Mouse (Mus musculus) heart, embryonic 11.5 days (tissue): ENCODE measurements around the gene Rasa2. TPM values are rescaled to one million over a fixed set of nuclear protein-coding genes. Genes with fewer than 3 reads are reported as not detected.
"Not testable (repeated sequence)": the region's sequence is repeated elsewhere in the genome, so short reads cannot be mapped to it uniquely, and the experiment has no call there.

ENCODE experiments used
- ATAC-seq: fragments of 200-750 bp; cut with Nextera tagmentation; replicated peaks from 2 replicates; pipeline ENCODE4 v1.8.0; 2017; ENCODE audit warnings: moderate library complexity; ENCODE audit not compliant: insufficient number of reproducible peaks, low FRiP score, low TSS enrichment
- H3K27ac ChIP-seq: fragments of 300-500 bp; sonication (generic); 2 replicates; pipeline ENCODE4 v1.5.1; 2014; ENCODE audit warnings: mild to moderate bottlenecking, low read depth, low read length
- H3K27me3 ChIP-seq: fragments of 300-500 bp; sonication (generic); 2 replicates; pipeline ENCODE4 v1.6.1; 2014; ENCODE audit warnings: mild to moderate bottlenecking, low read length, mixed read lengths; ENCODE audit not compliant: control insufficient read depth, insufficient read depth
- H3K36me3 ChIP-seq: fragments of 300-500 bp; sonication (generic); 2 replicates; pipeline ENCODE4 v1.6.1; 2014; ENCODE audit warnings: mild to moderate bottlenecking, low read length, moderate library complexity, mixed read lengths; ENCODE audit not compliant: control insufficient read depth, insufficient read depth
- H3K4me1 ChIP-seq: fragments of 300-500 bp; sonication (generic); 2 replicates; pipeline ENCODE4 v1.6.1; 2014; ENCODE audit warnings: low read length; ENCODE audit not compliant: control insufficient read depth, insufficient read depth
- H3K4me2 ChIP-seq: fragments of 300-500 bp; sonication (generic); 2 replicates; pipeline ENCODE4 v1.6.1; 2014; ENCODE audit warnings: mild to moderate bottlenecking, moderate library complexity
- H3K4me3 ChIP-seq: fragments of 300-500 bp; sonication (generic); 2 replicates; pipeline ENCODE4 v1.5.1; 2014; ENCODE audit warnings: low read depth, low read length
- H3K9ac ChIP-seq: fragments of 300-500 bp; sonication (generic); 2 replicates; pipeline ENCODE4 v1.6.1; 2014; ENCODE audit warnings: mild to moderate bottlenecking, low read depth, low read length, moderate library complexity
- H3K9me3 ChIP-seq: fragments of 300-500 bp; sonication (generic); replicated peaks from 2 replicates; pipeline ENCODE4 v1.6.1; 2016; ENCODE audit warnings: low read length; ENCODE audit not compliant: control insufficient read depth
- WGBS: fragments of 180-500 bp; shearing (Covaris S2); extraction: QIAGEN DNeasy Blood & Tissue Kit; methylation state at CpG from one replicate; pipeline ENCODE4 v1.1.7; 2014; ENCODE audit not compliant: insufficient replicate concordance; 5-methylcytosine and 5-hydroxymethylcytosine counted together
- polyA plus RNA-seq: library from polyadenylated mRNA; unstranded; fragments of >200 nt; fragmentation: Nextera tagmentation; extraction: Ambion mirVana; gene quantifications from 2 replicates; pipeline ENCODE4 v1.2.1, GENCODE M21; 2014

The Rasa2 gene
- polyA plus RNA-seq, 1 experiment from 2014 or later = 16.3 TPM

DNA sequence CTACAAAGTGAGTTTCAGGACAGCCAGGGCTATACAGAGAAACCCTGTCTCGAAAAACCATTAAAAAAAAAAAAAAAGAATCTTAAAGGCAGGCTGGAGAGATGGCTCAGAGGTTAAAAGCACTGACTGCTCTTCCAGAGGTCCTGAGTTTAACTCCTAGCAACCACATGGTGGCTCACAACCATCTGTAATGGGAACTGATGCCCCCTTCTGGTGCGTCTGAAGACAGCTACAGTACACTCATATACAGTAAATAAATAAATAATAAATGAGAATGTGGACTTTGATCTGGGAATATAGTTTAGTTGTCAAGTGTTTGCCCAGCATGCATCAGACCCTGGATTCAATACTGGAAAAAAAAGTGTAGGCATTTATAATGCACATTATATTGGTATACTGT, 109.8 kb downstream of the Rasa2 start:
- ATAC-seq = not testable (repeated sequence)

GRCm38 (mm10) chr9:96517429-96517828, 114.0 kb downstream of the Rasa2 start:
- H3K4me3 ChIP-seq = no peak overlapping the region
- 26% methylated on average over 4 of the region's 4 CpGs for WGBS
- no peak overlapping the region for H3K27ac ChIP-seq
- no peak for ATAC-seq
- no peaks in the 10 kb centered on the region for H3K4me1 ChIP-seq
- no peak overlapping the region for H3K9ac ChIP-seq
- no peaks in the 10 kb centered on the region for H3K9me3 ChIP-seq
- no peak overlapping the region for H3K4me2 ChIP-seq
- H3K27me3 ChIP-seq = no peaks in the 10 kb centered on the region
- H3K36me3 ChIP-seq = no peaks in the 10 kb centered on the region

More for the DNA sequence above, 109.8 kb downstream of the Rasa2 start:
- not testable (repeated sequence) for H3K9ac ChIP-seq, H3K4me2 ChIP-seq, H3K27ac ChIP-seq, H3K4me3 ChIP-seq, H3K9me3 ChIP-seq, H3K27me3 ChIP-seq, H3K4me1 ChIP-seq, H3K36me3 ChIP-seq
- WGBS = 73% methylated on average over 2 of the region's 2 CpGs

- WGBS = 58% methylated on average over 3 of the region's 3 CpGs
- no peak overlapping the region for H3K4me3 ChIP-seq
- no peaks in the 10 kb centered on the region for H3K9me3 ChIP-seq
- H3K4me1 ChIP-seq = no peaks in the 10 kb centered on the region
- no peak for ATAC-seq
- no peaks in the 10 kb centered on the region for H3K27me3 ChIP-seq
- H3K27ac ChIP-seq = no peak overlapping the region
- H3K9ac ChIP-seq = no peak overlapping the region
- H3K4me2 ChIP-seq = no peak overlapping the region
- H3K36me3 ChIP-seq = no peaks in the 10 kb centered on the region
Measured at GRCm38 (mm10) chr9:96516806-96517205, 114.6 kb downstream of the Rasa2 start.

DNA sequence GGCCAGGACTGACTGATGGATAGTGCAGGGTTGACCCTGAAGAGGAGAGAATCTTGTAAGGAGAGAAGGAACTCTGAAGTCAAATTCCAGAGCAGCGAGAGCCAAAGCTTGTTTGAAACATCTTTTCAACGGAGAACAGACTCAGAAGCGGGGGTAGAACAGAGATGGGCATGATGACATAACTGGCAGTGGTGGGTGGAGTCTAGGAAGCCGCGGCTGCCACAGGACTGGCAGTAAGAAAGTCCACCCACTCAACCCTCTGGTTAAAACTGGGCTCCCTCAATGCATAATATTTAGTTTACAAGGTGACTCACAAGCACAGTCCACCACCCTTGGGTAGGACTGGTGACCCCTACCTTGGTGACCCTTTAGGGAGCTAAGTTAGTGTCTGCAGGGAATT, 115.7 kb downstream of the Rasa2 start:
- H3K27me3 ChIP-seq = no peaks in the 10 kb centered on the region
- no peaks in the 10 kb centered on the region for H3K36me3 ChIP-seq
- no peaks in the 10 kb centered on the region for H3K4me1 ChIP-seq
- H3K9ac ChIP-seq = no peak overlapping the region
- ATAC-seq = no peak
- no peaks in the 10 kb centered on the region for H3K9me3 ChIP-seq
- H3K27ac ChIP-seq = no peak overlapping the region
- H3K4me2 ChIP-seq = no peak overlapping the region
- H3K4me3 ChIP-seq = no peak overlapping the region
- WGBS = 79% methylated on average over 5 of the region's 5 CpGs

DNA sequence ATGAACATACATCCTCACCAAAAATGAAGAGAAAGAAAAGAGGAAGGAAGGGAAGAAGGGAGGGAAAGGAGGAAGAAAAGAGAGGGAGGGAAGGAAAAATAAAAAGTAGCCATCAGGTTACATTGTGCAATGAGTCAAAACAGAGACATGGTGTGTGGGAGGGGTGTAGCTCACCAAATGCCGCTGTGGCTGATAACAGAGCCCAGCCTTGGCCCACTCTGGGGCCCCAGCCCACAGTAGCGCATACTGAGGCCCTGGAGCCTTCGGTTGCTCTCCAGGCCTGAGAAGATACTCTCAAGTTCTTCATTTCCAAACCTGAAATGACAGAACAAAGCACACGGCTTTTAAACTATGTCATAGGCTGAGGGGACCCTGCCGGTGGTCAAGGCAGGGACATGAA, 117.1 kb downstream of the Rasa2 start:
- H3K27ac ChIP-seq = no peak overlapping the region
- H3K27me3 ChIP-seq = no peaks in the 10 kb centered on the region
- H3K36me3 ChIP-seq = no peaks in the 10 kb centered on the region
- ATAC-seq = no peak
- H3K4me1 ChIP-seq = no peaks in the 10 kb centered on the region
- H3K4me3 ChIP-seq = no peak overlapping the region
- H3K4me2 ChIP-seq = no peak overlapping the region
- H3K9me3 ChIP-seq = no peaks in the 10 kb centered on the region
- H3K9ac ChIP-seq = no peak overlapping the region
- 51% methylated on average over 5 of the region's 5 CpGs for WGBS

GRCm38 (mm10) chr9:96506011-96506498, 125.4 kb downstream of the Rasa2 start:
- 56% methylated on average over 10 of the region's 10 CpGs for WGBS
- Histone ChIP-seq H3K9me3 (no peaks in the 10 kb centered on the region), H3K27ac (no peak overlapping the region), H3K27me3 (no peaks in the 10 kb centered on the region), H3K4me1 (no peaks in the 10 kb centered on the region), H3K4me3 (no peak overlapping the region), H3K9ac (no peak overlapping the region), H3K4me2 (no peak overlapping the region), H3K36me3 (no peaks in the 10 kb centered on the region)
- no peak for ATAC-seq

DNA sequence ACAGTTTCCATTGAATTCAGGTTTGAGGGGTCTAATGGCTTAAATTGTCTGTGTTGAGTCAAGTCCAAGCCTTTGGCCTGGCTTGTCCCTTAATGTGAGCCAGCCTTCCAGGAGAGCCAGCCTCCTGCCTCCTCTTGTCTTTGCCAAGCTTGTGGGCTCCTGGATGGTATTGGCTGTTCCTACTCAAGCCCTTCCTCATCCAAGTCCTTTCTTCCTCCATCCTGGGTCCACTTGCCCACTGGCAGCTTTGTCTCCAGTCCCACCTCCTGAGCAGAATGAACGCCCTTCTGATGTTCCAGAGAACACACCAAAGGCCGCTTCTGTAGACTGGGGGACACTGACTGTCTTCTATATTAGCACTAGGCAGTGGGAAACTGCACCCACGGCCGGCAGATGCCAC, 126.3 kb downstream of the Rasa2 start:
- no peak overlapping the region for H3K9ac ChIP-seq
- no peak overlapping the region for H3K4me3 ChIP-seq
- no peaks in the 10 kb centered on the region for H3K4me1 ChIP-seq
- WGBS = 84% methylated on average over 4 of the region's 4 CpGs
- H3K4me2 ChIP-seq = no peak overlapping the region
- H3K36me3 ChIP-seq = no peaks in the 10 kb centered on the region
- H3K27ac ChIP-seq = no peak overlapping the region
- no peaks in the 10 kb centered on the region for H3K27me3 ChIP-seq
- no peak for ATAC-seq
- no peaks in the 10 kb centered on the region for H3K9me3 ChIP-seq

DNA sequence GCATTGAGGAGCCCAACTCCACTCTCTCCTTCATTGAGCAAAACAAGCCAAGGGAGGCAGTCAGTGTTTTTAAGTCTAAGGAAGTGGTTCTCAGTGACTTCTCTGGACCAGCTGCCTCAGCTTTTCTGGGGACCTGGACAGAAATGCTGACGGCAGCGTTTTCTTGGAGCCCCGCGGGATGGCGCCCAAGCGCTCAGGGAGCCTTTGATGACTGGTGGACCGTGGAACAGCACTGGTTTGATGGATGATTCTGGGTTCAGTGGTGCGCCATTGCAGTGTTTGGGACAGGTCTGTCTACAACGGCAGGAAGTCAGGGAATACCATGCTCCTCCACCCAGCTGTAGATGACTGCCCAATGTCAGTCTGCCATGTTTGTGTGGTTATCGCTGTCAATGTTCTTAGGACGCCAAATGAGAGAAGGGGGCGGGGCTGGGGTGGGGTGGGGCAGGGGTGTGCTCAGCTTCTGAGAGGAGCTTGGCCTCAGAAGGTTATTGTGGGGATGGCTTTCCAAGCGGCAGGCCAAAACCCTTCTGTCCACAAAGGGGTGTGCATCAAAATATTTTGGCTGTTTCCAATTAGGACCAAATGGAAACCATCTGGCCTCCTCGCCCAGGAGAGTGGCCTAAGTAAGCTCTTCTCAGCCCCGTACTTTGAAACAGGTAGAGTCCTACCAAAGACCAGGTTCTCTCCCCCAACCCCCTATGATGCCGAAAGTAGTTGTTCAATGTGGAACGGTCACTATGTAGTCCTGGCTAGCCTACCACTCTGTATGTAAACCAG, 127.1 kb downstream of the Rasa2 start:
- WGBS = 81% methylated on average over 17 of the region's 17 CpGs
- ATAC-seq = no peak

More for the DNA sequence above, 127.1 kb downstream of the Rasa2 start:
- no peaks in the 10 kb centered on the region for H3K27me3 ChIP-seq
- H3K9ac ChIP-seq = no peak overlapping the region
- H3K4me2 ChIP-seq = no peak overlapping the region
- H3K27ac ChIP-seq = no peak overlapping the region
- H3K36me3 ChIP-seq = no peaks in the 10 kb centered on the region
- no peaks in the 10 kb centered on the region for H3K9me3 ChIP-seq
- H3K4me1 ChIP-seq = no peaks in the 10 kb centered on the region
- H3K4me3 ChIP-seq = no peak overlapping the region
